Mouse (Mus musculus) erythroid progenitor cell, adult 5-6 weeks (primary cell): ENCODE data around the gene Pthlh. TPM values are rescaled to one million over a fixed set of nuclear protein-coding genes. Genes with fewer than 3 reads are reported as not detected.

Source experiments
- ATAC-seq: replicated peaks from 2 replicates; pipeline ENCODE4 v1.8.0; 2016; ENCODE audit warnings: moderate number of reproducible peaks, mild to moderate bottlenecking, moderate TSS enrichment, inconsistent platforms; ENCODE audit not compliant: poor library complexity, low FRiP score, severe bottlenecking
- total RNA-seq, 2 experiments: library from RNA; stranded (forward) in 1 of 2; stranded (reverse) in 1 of 2; fragments of 150-400 nt in 1 of 2; fragments of 186-747, 209-891 nt in 1 of 2; gene quantifications; 2 replicates each; pipeline versions ENCODE4 v1.2.3 to v1.2.4; 2015 to 2017; ENCODE audit warnings: low replicate concordance in 2 of 2

Pthlh gene
- total RNA-seq, 2 experiments from 2014 or later, result not detected

DNA sequence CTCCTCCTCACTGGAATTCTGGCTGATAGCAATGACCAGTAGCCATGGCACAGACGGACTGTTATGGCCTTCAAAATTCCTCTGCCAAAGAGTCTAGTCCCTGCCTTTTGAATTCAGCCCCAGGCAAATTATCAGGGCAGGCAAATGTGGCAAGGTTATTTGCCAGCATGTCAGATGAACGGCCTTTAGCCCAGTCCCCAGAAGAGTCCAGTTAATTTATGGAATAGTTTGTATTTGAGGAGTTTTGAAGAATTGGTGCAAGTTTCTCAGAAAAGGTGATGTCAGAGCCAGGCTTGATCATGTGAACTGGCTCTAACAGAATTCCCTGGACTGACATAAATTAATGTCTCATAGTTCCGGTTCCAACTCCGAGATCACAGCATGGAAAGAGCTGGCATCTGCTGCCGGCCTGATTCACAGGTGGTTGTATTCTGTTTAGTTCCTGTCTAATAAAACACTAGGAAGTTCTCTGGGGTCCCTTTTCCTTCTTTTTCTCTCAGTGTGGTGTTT, 56.1 kb downstream of the Pthlh start:
- no peak for ATAC-seq

Other genes starting within 250 kb of the Pthlh start
- gene Rep15, start 231.6 kb downstream of the Pthlh start, total RNA-seq (2015; ENCODE audit: low replicate concordance), result not detected in 2 replicates
- gene Rep15, start 231.6 kb downstream of the Pthlh start, total RNA-seq (2017; ENCODE audit: low replicate concordance), result not detected in 2 replicates
- gene Mrps35, start 221.4 kb downstream of the Pthlh start, total RNA-seq (2015; ENCODE audit: low replicate concordance), result 20.9 and 28.9 TPM in 2 replicates
- 23.0 and 50.0 TPM in 2 replicates for gene Mrps35, start 221.4 kb downstream of the Pthlh start, total RNA-seq (2017; ENCODE audit: low replicate concordance)
- not detected in 2 replicates for gene Mansc4, start 177.2 kb downstream of the Pthlh start, total RNA-seq (2015; ENCODE audit: low replicate concordance)
- gene Mansc4, start 177.2 kb downstream of the Pthlh start, total RNA-seq (2017; ENCODE audit: low replicate concordance), result not detected in 2 replicates
- gene Klhl42, start 172.8 kb downstream of the Pthlh start, total RNA-seq (2015; ENCODE audit: low replicate concordance), result 1.8 and 2.1 TPM in 2 replicates
- 0.30 and 0.64 TPM in 2 replicates for gene Klhl42, start 172.8 kb downstream of the Pthlh start, total RNA-seq (2017; ENCODE audit: low replicate concordance)
- 1.7 TPM in 1 of 2 replicates, not detected in the other for gene Ccdc91, start 211.6 kb upstream of the Pthlh start, total RNA-seq (2015; ENCODE audit: low replicate concordance)
- 1.5 and 4.0 TPM in 2 replicates for gene Ccdc91, start 211.6 kb upstream of the Pthlh start, total RNA-seq (2017; ENCODE audit: low replicate concordance)